Mouse (Mus musculus) C2C12 (cell line): ENCODE results near the gene Secisbp2l.

Experiments used
- CEBPB ChIP-seq: IDR thresholded peaks from one replicate; pipeline ENCODE4 v1.6.1; 2011; ENCODE audit warnings: low read depth, mild to moderate bottlenecking, control low read depth, moderate library complexity
- CTCF ChIP-seq: IDR thresholded peaks from one replicate; pipeline ENCODE4 v1.5.1; 2011; ENCODE audit not compliant: control insufficient read depth, insufficient read depth, insufficient read length
- FOSL1 ChIP-seq: IDR thresholded peaks from one replicate; pipeline ENCODE4 v1.8.0; 2011; ENCODE audit warnings: mild to moderate bottlenecking, low read length; ENCODE audit not compliant: poor library complexity, insufficient read depth, severe bottlenecking
- MAX ChIP-seq: IDR thresholded peaks from one replicate; pipeline ENCODE4 v1.6.1; 2011; ENCODE audit warnings: mild to moderate bottlenecking, control low read depth
- USF1 ChIP-seq: IDR thresholded peaks from one replicate; pipeline ENCODE4 v1.6.1; 2011; ENCODE audit warnings: low read depth, mild to moderate bottlenecking, control low read depth, moderate library complexity

GRCm38 (mm10) chr2:125694798-125695197, 87.9 kb downstream of the Secisbp2l start:
- no peak for TF ChIP-seq FOSL1
- no peak for TF ChIP-seq MAX
- TF ChIP-seq CTCF = no peak
- no peak for TF ChIP-seq USF1
- no peak for TF ChIP-seq CEBPB
